Mouse (Mus musculus): Measurements from ENCODE around the gene Depdc1b. TPM values are rescaled to one million over a fixed set of nuclear protein-coding genes. Genes with fewer than 3 reads are reported as not detected.

The Depdc1b gene
- polyA plus RNA-seq (2012; fragmentation: generic; extraction: Trizol), result 3.7 TPM

DNA sequence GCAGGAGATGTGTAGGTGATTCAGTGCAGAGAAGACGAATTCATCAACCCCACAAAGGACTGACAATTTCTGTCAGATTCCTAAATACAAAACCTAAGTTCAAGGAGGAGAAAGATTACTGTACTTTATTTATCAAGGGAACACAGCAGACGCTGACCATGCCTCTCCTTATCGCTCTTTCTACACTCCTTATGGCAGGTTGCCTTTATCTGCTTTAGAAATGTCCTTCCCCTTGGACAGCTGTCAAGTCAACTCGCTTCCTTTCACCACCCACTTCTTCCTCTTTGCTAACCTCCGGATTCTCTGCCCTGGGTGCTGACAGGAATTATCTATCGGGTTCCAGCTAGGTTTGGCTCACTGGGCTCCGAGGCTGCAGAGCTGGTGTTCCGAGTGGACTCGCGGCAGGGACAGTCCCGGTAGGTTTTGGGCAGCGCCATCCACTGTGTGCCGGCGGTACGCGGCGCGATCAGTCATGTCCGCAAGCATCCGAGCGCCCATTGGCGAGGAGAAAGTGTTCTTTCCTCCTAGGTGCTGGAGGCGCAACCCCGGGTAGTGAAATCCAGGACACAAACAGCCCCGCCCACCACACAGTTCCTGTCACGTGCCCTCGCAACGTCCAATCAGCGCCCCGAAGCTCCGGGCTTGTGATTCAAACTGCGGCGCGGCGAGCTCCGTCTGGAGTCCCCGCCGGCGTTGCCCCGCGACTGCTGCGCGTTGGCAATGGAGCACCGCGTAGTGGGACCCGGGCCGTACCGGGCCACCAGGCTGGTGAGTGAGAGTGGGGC, at the start of gene Depdc1b:
Depdc1b (plus strand) TSS at position 631 of the 785 bp plus-strand sequence.
- H3K4me3 ChIP-seq, result peak within 1 kb of the TSS; percentile 44
- no peaks in the 10 kb centered on the region for H3K27me3 ChIP-seq (ENCODE audit: control insufficient read depth, insufficient read depth, insufficient read length)
- TF ChIP-seq MYOG (IDR thresholded peaks at IDR 0.05; ENCODE audit: control insufficient read depth in 1 of 3, insufficient read depth in 1 of 3, insufficient read length in 2 of 3, low read depth in 2 of 3) (no peak), SRF (IDR thresholded peaks at IDR 0.05; ENCODE audit: control insufficient read depth, insufficient read length, low read depth) (no peak), E2F4 (IDR thresholded peaks at IDR 0.05; ENCODE audit: insufficient read depth) (peak; percentile 97), POLR2AphosphoS2 (IDR thresholded peaks at IDR 0.05; ENCODE audit: insufficient read length, low read depth) (peak; percentile 78), REST (IDR thresholded peaks at IDR 0.05; ENCODE audit: insufficient read depth, insufficient read length) (no peak), MAX (IDR thresholded peaks at IDR 0.05; ENCODE audit: low read depth) (no peak), TCF12 (IDR thresholded peaks at IDR 0.05; ENCODE audit: insufficient read depth, poor library complexity, severe bottlenecking) (no peak), CEBPB (IDR thresholded peaks at IDR 0.05; ENCODE audit: insufficient read depth, poor library complexity, severe bottlenecking) (no peak), POLR2A (IDR thresholded peaks at IDR 0.05; ENCODE audit: insufficient read length, low read depth) (peak; percentile 77), MYOD1 (IDR thresholded peaks at IDR 0.05; ENCODE audit: control insufficient read depth in 1 of 3, insufficient read length in 2 of 3, low read depth in 2 of 3) (no peak), USF1 (IDR thresholded peaks at IDR 0.05; ENCODE audit: low read depth) (peak; percentile 97), TCF3 (IDR thresholded peaks at IDR 0.05; ENCODE audit: insufficient read length, low read depth) (no peak)
- no peaks in the 10 kb centered on the region for H3K36me3 ChIP-seq (ENCODE audit: control insufficient read depth, insufficient read depth)
- H3ac ChIP-seq (ENCODE audit: control insufficient read depth, insufficient read length), result peak within 1 kb of the TSS; percentile 37
- peaks cover 11% of the 10 kb centered on the region for H3K79me2 ChIP-seq (ENCODE audit: control insufficient read depth, insufficient read depth)
- peak within 1 kb of the TSS; percentile 95 for H3K4me2 ChIP-seq (ENCODE audit: low read depth)

- H3K27me3 ChIP-seq (ENCODE audit: control insufficient read depth, insufficient read depth, insufficient read length), result no peaks in the 10 kb centered on the region
- H3K79me2 ChIP-seq (ENCODE audit: control insufficient read depth, insufficient read depth), result no peaks in the 10 kb centered on the region
- H3K4me2 ChIP-seq (ENCODE audit: low read depth), result no peak overlapping the region
- no peak overlapping the region for H3K4me3 ChIP-seq
- no peaks in the 10 kb centered on the region for H3K36me3 ChIP-seq (ENCODE audit: control insufficient read depth, insufficient read depth)
- TF ChIP-seq POLR2A (IDR thresholded peaks at IDR 0.05; ENCODE audit: insufficient read length, low read depth), result no peak
- no peak overlapping the region for H3ac ChIP-seq (ENCODE audit: control insufficient read depth, insufficient read length)
These were observed 48.1 kb upstream of the Depdc1b start for GRCm38 (mm10) chr13:108267841-108268634.

GRCm38 (mm10) chr13:108271458-108272148, 44.5 kb upstream of the Depdc1b start:
- Histone ChIP-seq H3K27me3 (ENCODE audit: control insufficient read depth, insufficient read depth, insufficient read length) (no peaks in the 10 kb centered on the region), H3K4me3 (no peak overlapping the region), H3ac (ENCODE audit: control insufficient read depth, insufficient read length) (no peak overlapping the region), H3K36me3 (ENCODE audit: control insufficient read depth, insufficient read depth) (no peaks in the 10 kb centered on the region), H3K79me2 (ENCODE audit: control insufficient read depth, insufficient read depth) (no peaks in the 10 kb centered on the region), H3K4me2 (ENCODE audit: low read depth) (no peak overlapping the region)
- no peak for TF ChIP-seq MYOG (IDR thresholded peaks at IDR 0.05; ENCODE audit: control insufficient read depth in 1 of 3, insufficient read depth in 1 of 3, insufficient read length in 2 of 3, low read depth in 2 of 3)
- no peak for TF ChIP-seq E2F4 (IDR thresholded peaks at IDR 0.05; ENCODE audit: insufficient read depth)
- no peak for TF ChIP-seq TCF3 (IDR thresholded peaks at IDR 0.05; ENCODE audit: insufficient read length, low read depth)
- TF ChIP-seq POLR2AphosphoS2 (IDR thresholded peaks at IDR 0.05; ENCODE audit: insufficient read length, low read depth), result no peak
- no peak for TF ChIP-seq MAX (IDR thresholded peaks at IDR 0.05; ENCODE audit: low read depth)
- no peak for TF ChIP-seq USF1 (IDR thresholded peaks at IDR 0.05; ENCODE audit: low read depth)
- TF ChIP-seq CEBPB (IDR thresholded peaks at IDR 0.05; ENCODE audit: insufficient read depth, poor library complexity, severe bottlenecking), result no peak
- TF ChIP-seq REST (IDR thresholded peaks at IDR 0.05; ENCODE audit: insufficient read depth, insufficient read length), result no peak
- TF ChIP-seq TCF12 (IDR thresholded peaks at IDR 0.05; ENCODE audit: insufficient read depth, poor library complexity, severe bottlenecking), result no peak

DNA sequence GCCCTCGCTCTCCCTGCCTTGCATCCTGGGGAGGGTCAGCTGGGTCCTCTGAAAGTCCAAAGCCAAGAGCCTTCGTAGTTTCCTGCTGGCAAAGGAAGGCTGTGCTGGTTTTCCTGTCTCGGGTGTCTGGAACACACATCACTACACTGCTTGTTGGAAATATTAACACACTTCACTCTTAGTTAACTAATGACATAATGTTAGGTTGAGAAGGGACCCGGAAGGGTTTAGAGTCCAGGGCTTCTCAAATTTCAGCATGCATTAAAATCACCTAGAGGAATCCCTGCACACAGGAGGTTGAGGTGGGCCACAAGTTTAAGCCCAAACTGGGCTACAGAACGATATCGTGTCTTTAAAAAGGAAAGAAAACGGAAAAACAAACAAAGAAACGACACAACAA, 43.8 kb upstream of the Depdc1b start:
- Histone ChIP-seq H3K4me3 (no peak overlapping the region), H3K36me3 (ENCODE audit: control insufficient read depth, insufficient read depth) (no peaks in the 10 kb centered on the region), H3K79me2 (ENCODE audit: control insufficient read depth, insufficient read depth) (no peaks in the 10 kb centered on the region), H3ac (ENCODE audit: control insufficient read depth, insufficient read length) (no peak overlapping the region), H3K4me2 (ENCODE audit: low read depth) (no peak overlapping the region), H3K27me3 (ENCODE audit: control insufficient read depth, insufficient read depth, insufficient read length) (no peaks in the 10 kb centered on the region)
- no peak for TF ChIP-seq CEBPB (IDR thresholded peaks at IDR 0.05; ENCODE audit: insufficient read depth, poor library complexity, severe bottlenecking)
- TF ChIP-seq REST (IDR thresholded peaks at IDR 0.05; ENCODE audit: insufficient read depth, insufficient read length), result no peak
- TF ChIP-seq MYOD1 (IDR thresholded peaks at IDR 0.05; ENCODE audit: control insufficient read depth in 1 of 3, insufficient read length in 2 of 3, low read depth in 2 of 3), result no peak
- no peak for TF ChIP-seq POLR2A (IDR thresholded peaks at IDR 0.05; ENCODE audit: insufficient read length, low read depth)
- TF ChIP-seq TCF12 (IDR thresholded peaks at IDR 0.05; ENCODE audit: insufficient read depth, poor library complexity, severe bottlenecking), result no peak
- no peak for TF ChIP-seq POLR2AphosphoS2 (IDR thresholded peaks at IDR 0.05; ENCODE audit: insufficient read length, low read depth)

Measured in myocyte (in vitro differentiated cells).